14 mouse cellular contexts compared by ENCODE assay signal in genomic region chr6:82052047-82052725, GRCm38 (mm10). TPM values are rescaled to one million over a fixed set of nuclear protein-coding genes. Genes with fewer than 3 reads are reported as not detected.
DNase-seq lines count a peak whose midpoint lies in the region; ATAC-seq and TF ChIP-seq lines count a peak whose summit lies in the region.
"Had no signal": no experiment of that assay in that cellular context is flagged by ENCODE, and none has a peak within 500 bp of the region (broad histone marks: within the 10 kb centered on the region; RNA-seq: fewer than 3 reads in every experiment).

No protein-coding gene starts in this region.

- no peak overlapping the region for H3K4me3 ChIP-seq in layer of hippocampus, adult 2 months
- H3K4me3 ChIP-seq in brown adipose tissue, adult 24 weeks (ENCODE audit: insufficient read depth, low read depth, low read length) = no peak overlapping the region
- H3K4me3 ChIP-seq in embryonic facial prominence, embryonic 14.5 days (ENCODE audit: low read depth, low read length) = no peak overlapping the region
- no peak overlapping the region for H3K4me3 ChIP-seq in liver, embryonic 15.5 days (replicated peaks)
- H3K4me3 ChIP-seq: forebrain, embryonic 10.5 days; hindbrain, embryonic 13.5 days; midbrain, embryonic 10.5 days had no signal

- peak; percentile 15; the same call in 1 of the 2 replicates for ATAC-seq in embryonic facial prominence, embryonic 14.5 days (ENCODE audit: low read depth)
- peak; percentile 63 for ATAC-seq in liver, embryonic 15.5 days (ENCODE audit: insufficient read depth)
- ATAC-seq: CD4-positive, CD25-positive, alpha-beta regulatory T cell, adult 4 months had no signal

- no peak for TF ChIP-seq CTCF in layer of hippocampus, adult 2 months (conservative IDR thresholded peaks at IDR 0.05)

- H3K27me3 ChIP-seq in embryonic facial prominence, embryonic 14.5 days (replicated peaks; ENCODE audit: control insufficient read depth, insufficient read depth, low read length) = no peaks in the 10 kb centered on the region
- H3K27me3 ChIP-seq in liver, embryonic 15.5 days = no peaks in the 10 kb centered on the region
- H3K27me3 ChIP-seq: hindbrain, embryonic 13.5 days had no signal

- H3K36me3 ChIP-seq in embryonic facial prominence, embryonic 14.5 days (ENCODE audit: control insufficient read depth, insufficient read depth, low read length) = no peaks in the 10 kb centered on the region
- H3K36me3 ChIP-seq in liver, embryonic 15.5 days (replicated peaks) = no peaks in the 10 kb centered on the region
- H3K36me3 ChIP-seq: forebrain, embryonic 10.5 days; hindbrain, embryonic 13.5 days; midbrain, embryonic 10.5 days had no signal

- DNase-seq in layer of hippocampus, adult 2 months (ENCODE audit: low spot score in 2 of 2) = no peak
- no peak for DNase-seq in layer of hippocampus, postnatal 10 days (ENCODE audit: low spot score in 2 of 2)
- DNase-seq in embryonic facial prominence, embryonic 14.5 days (ENCODE audit: low spot score) = no peak
- no peak for DNase-seq in embryo, embryonic 11 days
- DNase-seq in urinary bladder, postnatal 25 days (ENCODE audit: low spot score) = no peak
- DNase-seq: cerebellum, adult 2 months; kidney, postnatal 10 days had no signal

- H3K4me2 ChIP-seq in embryonic facial prominence, embryonic 14.5 days (ENCODE audit: low read depth, low read length) = no peak overlapping the region; the same call in 1 of the 2 replicates
- 0 out of 2 replicates have a peak overlapping the region, but pooled peaks have one; percentile 13 for H3K4me2 ChIP-seq in liver, embryonic 15.5 days
- H3K4me2 ChIP-seq: hindbrain, embryonic 13.5 days had no signal

- H3K4me1 ChIP-seq in brown adipose tissue, adult 24 weeks (ENCODE audit: control insufficient read depth, insufficient read depth, insufficient read length, low read length) = peaks cover 13% of the 10 kb centered on the region; the same call in 1 of the 2 replicates
- peaks cover 19% of the 10 kb centered on the region for H3K4me1 ChIP-seq in embryonic facial prominence, embryonic 14.5 days (ENCODE audit: control insufficient read depth, insufficient read depth, low read length)
- peaks cover 5% of the 10 kb centered on the region; the same call in 1 of the 2 replicates for H3K4me1 ChIP-seq in liver, embryonic 15.5 days (replicated peaks)
- H3K4me1 ChIP-seq: hindbrain, embryonic 13.5 days; midbrain, embryonic 10.5 days had no signal

- H3K27ac ChIP-seq in layer of hippocampus, adult 2 months = peak overlapping the region; percentile 39
- H3K27ac ChIP-seq in brown adipose tissue, adult 24 weeks (replicated peaks; ENCODE audit: low read depth, low read length) = peak overlapping the region; percentile 55
- H3K27ac ChIP-seq in embryonic facial prominence, embryonic 14.5 days (replicated peaks; ENCODE audit: low read depth, low read length) = peak overlapping the region; percentile 42
- H3K27ac ChIP-seq in liver, embryonic 15.5 days (replicated peaks) = peak overlapping the region; percentile 19; the same call in 1 of the 2 replicates
- H3K27ac ChIP-seq: forebrain, embryonic 10.5 days; hindbrain, embryonic 13.5 days; midbrain, embryonic 10.5 days had no signal

- no peak overlapping the region for H3K9ac ChIP-seq in embryonic facial prominence, embryonic 14.5 days (ENCODE audit: low read depth, low read length)
- no peak overlapping the region for H3K9ac ChIP-seq in liver, embryonic 15.5 days
- H3K9ac ChIP-seq: hindbrain, embryonic 13.5 days had no signal

- WGBS in embryonic facial prominence, embryonic 14.5 days = 71% methylated on average over 6 of the region's 6 CpGs
- WGBS in liver, embryonic 15.5 days (ENCODE audit: insufficient replicate concordance) = 50% methylated on average over 6 of the region's 6 CpGs

- no peaks in the 10 kb centered on the region for H3K9me3 ChIP-seq in embryonic facial prominence, embryonic 14.5 days (ENCODE audit: control insufficient read depth, low read length)
- H3K9me3 ChIP-seq in liver, embryonic 15.5 days (replicated peaks) = no peaks in the 10 kb centered on the region
- H3K9me3 ChIP-seq: forebrain, embryonic 10.5 days; hindbrain, embryonic 13.5 days; midbrain, embryonic 10.5 days had no signal

RNA-seq across cellular contexts. Expression of gene Eva1a, which starts 11.3 kb away (rescaled TPM):
- 10 to 100 TPM; 15.3 to 16.8 TPM for total RNA-seq in layer of hippocampus, adult 2 months (2021)
- 10 to 100 TPM; 12.0 to 13.2 TPM for total RNA-seq in layer of hippocampus, postnatal 10 days (2021)
- polyA plus RNA-seq in brown adipose tissue, adult 24 weeks (2012; ENCODE audit: insufficient read depth, insufficient read length, missing spikeins) = 0.83 and 2.1 TPM in 2 replicates
- 10.6 and 11.0 TPM in 2 replicates for polyA plus RNA-seq in embryonic facial prominence, embryonic 14.5 days (2014; fragmentation: Nextera tagmentation; extraction: Ambion mirVana)
- 9.8 and 11.0 TPM in 2 replicates for polyA plus RNA-seq in liver, embryonic 15.5 days (2015; fragmentation: Nextera tagmentation; extraction: Ambion mirVana)
- total RNA-seq: neutrophil, adult 5-6 weeks had no signal
- polyA plus RNA-seq: CD4-positive, CD25-positive, alpha-beta regulatory T cell, adult 4 months had no signal
